Mouse (Mus musculus) lung, adult 2 months (tissue): ENCODE results near the gene Ptpa.

Experiments used
- CTCF ChIP-seq: fragments of 200-500 bp; IDR thresholded peaks from 2 replicates; pipeline ENCODE4 v1.5.1; 2011; ENCODE audit warnings: mild to moderate bottlenecking, low read length, control low read depth; ENCODE audit not compliant: insufficient read depth
- POLR2A ChIP-seq: fragments of 200-500 bp; IDR thresholded peaks from 2 replicates; pipeline ENCODE4 v1.6.1; 2011; ENCODE audit warnings: low read depth, mild to moderate bottlenecking, control low read depth, low read length, borderline replicate concordance; ENCODE audit errors: extremely low read depth

- TF ChIP-seq POLR2A (no peak), CTCF (no peak)
These were observed 17.8 kb upstream of the Ptpa start for GRCm38 (mm10) chr2:30397986-30398512.
